Mouse (Mus musculus) brain, embryonic 14.5 days (tissue): ENCODE results near the gene Sik3.

Experiments
- CTCF ChIP-seq: fragments of 200-500 bp; IDR thresholded peaks from 2 replicates; pipeline ENCODE4 v1.5.1; 2012; ENCODE audit warnings: inconsistent platforms, mild to moderate bottlenecking, moderate library complexity, borderline replicate concordance; ENCODE audit not compliant: insufficient read depth, insufficient read length; ENCODE audit errors: extremely low read depth
- POLR2A ChIP-seq: fragments of 200-500 bp; IDR thresholded peaks from 2 replicates; pipeline ENCODE4 v1.6.1; 2012; ENCODE audit warnings: mild to moderate bottlenecking, inconsistent platforms, borderline replicate concordance; ENCODE audit not compliant: poor library complexity, insufficient read depth, insufficient read length, severe bottlenecking; ENCODE audit errors: extremely low read depth

GRCm38 (mm10) chr9:46118844-46119385 is 106.3 kb downstream of the Sik3 start:
- TF ChIP-seq CTCF: no peak
- no peak for TF ChIP-seq POLR2A
